ENCODE assay signal across 18 mouse cellular contexts in the genomic region with DNA sequence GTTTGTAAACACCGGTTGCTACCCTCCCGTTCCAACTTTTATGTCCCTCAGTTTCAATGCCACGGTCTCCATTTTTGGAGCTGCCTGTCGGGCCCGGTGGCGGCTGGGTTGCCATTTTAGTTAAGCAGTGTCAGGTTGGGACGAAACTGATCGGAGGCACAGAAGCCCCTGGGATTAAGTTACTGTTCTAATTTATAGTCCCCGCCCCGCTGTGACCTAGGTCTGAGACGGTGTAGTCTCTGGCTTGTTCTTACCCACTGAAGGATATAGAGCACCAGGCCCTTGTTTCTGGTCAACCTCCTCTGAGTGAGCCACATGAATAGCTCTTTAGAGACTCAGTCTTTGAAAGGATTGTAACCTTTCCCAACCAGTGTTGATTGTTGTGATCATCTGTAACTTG. TPM values are rescaled to one million over a fixed set of nuclear protein-coding genes. Genes with fewer than 3 reads are reported as not detected.
DNase-seq lines count a peak whose midpoint lies in the region; ATAC-seq and TF ChIP-seq lines count a peak whose summit lies in the region.
"Had no signal": no experiment of that assay in that cellular context is flagged by ENCODE, and none has a peak within 500 bp of the region (broad histone marks: within the 10 kb centered on the region; RNA-seq: fewer than 3 reads in every experiment).

No protein-coding gene starts in this region.

- intact Hi-C loops in left cerebral cortex, adult 2 months (cut with DNase I), result no loop called here
- intact Hi-C loops in left cerebral cortex, postnatal 10 days (cut with DNase I), result no loop called here
- intact Hi-C loops in gastrocnemius, postnatal 36 days (cut with DNase I), result no loop called here

- peak; percentile 12 for DNase-seq in adrenal gland, adult 2 months
- no peak for DNase-seq in adrenal gland, postnatal 4 days (ENCODE audit: low spot score in 2 of 2)
- DNase-seq in heart, postnatal 4 days, result no peak
- DNase-seq in left cerebral cortex, adult 2 months (ENCODE audit: extremely low spot score in 1 of 2, low spot score in 2 of 2), result no peak
- no peak for DNase-seq in left cerebral cortex, postnatal 10 days (ENCODE audit: extremely low spot score in 1 of 2, low spot score in 2 of 2)
- DNase-seq in gastrocnemius, postnatal 36 days, result peak; percentile 41 to 47
- DNase-seq: cerebellum, adult 9-10 months; embryo, embryonic 11 days; liver, embryonic 13.5 days; lung, postnatal 10 days; right cerebral cortex, postnatal 4 days; thymus, postnatal 14 days had no signal

- no peak overlapping the region for H3K4me2 ChIP-seq in heart, embryonic 12.5 days
- no peak overlapping the region for H3K4me2 ChIP-seq in midbrain, embryonic 16.5 days (ENCODE audit: low read length)
- H3K4me2 ChIP-seq: liver, embryonic 13.5 days; midbrain, embryonic 12.5 days had no signal

- no peak for ATAC-seq in heart, embryonic 12.5 days (ENCODE audit: insufficient number of reproducible peaks, low FRiP score)
- ATAC-seq in midbrain, embryonic 16.5 days, result no peak
- ATAC-seq: inflammation-experienced regulatory T-cells, adult 6 months; Patski had no signal

- peaks cover 70% of the 10 kb centered on the region for H3K4me1 ChIP-seq in heart, embryonic 12.5 days (replicated peaks)
- H3K4me1 ChIP-seq in midbrain, embryonic 16.5 days (ENCODE audit: control insufficient read depth, insufficient read depth, low read length), result peaks cover 7% of the 10 kb centered on the region; the same call in 1 of the 2 replicates

- no peaks in the 10 kb centered on the region for H3K9me3 ChIP-seq in heart, embryonic 12.5 days (replicated peaks)
- no peaks in the 10 kb centered on the region for H3K9me3 ChIP-seq in midbrain, embryonic 16.5 days (replicated peaks; ENCODE audit: control insufficient read depth, low read length, poor library complexity, severe bottlenecking)
- H3K9me3 ChIP-seq: liver, embryonic 13.5 days; midbrain, embryonic 12.5 days had no signal

- no peak overlapping the region for H3K9ac ChIP-seq in heart, embryonic 12.5 days
- no peak overlapping the region for H3K9ac ChIP-seq in midbrain, embryonic 16.5 days (ENCODE audit: low read depth, low read length)
- H3K9ac ChIP-seq: liver, embryonic 13.5 days; midbrain, embryonic 12.5 days had no signal

- H3K27ac ChIP-seq in heart, embryonic 12.5 days (ENCODE audit: poor library complexity, severe bottlenecking), result 0 out of 2 replicates have a peak overlapping the region, but pooled peaks have one; percentile 0
- H3K27ac ChIP-seq in left cerebral cortex, adult 2 months, result peak overlapping the region; percentile 7; the same call in 1 of the 2 replicates
- no peak overlapping the region for H3K27ac ChIP-seq in midbrain, embryonic 16.5 days (ENCODE audit: low read length)
- H3K27ac ChIP-seq: kidney, postnatal 0 days; liver, embryonic 13.5 days; midbrain, embryonic 12.5 days had no signal

- H3K36me3 ChIP-seq in heart, embryonic 12.5 days, result peaks cover 33% of the 10 kb centered on the region
- H3K36me3 ChIP-seq in midbrain, embryonic 16.5 days (ENCODE audit: control insufficient read depth, insufficient read depth, low read length), result no peaks in the 10 kb centered on the region
- H3K36me3 ChIP-seq: liver, embryonic 13.5 days had no signal

- WGBS in heart, embryonic 12.5 days, result 90% methylated on average over 11 of the region's 11 CpGs
- whole genome bisulfite sequencing in midbrain, embryonic 16.5 days, result 82% methylated on average over 11 of the region's 11 CpGs

- H3K27me3 ChIP-seq in heart, embryonic 12.5 days (replicated peaks), result no peaks in the 10 kb centered on the region
- no peaks in the 10 kb centered on the region for H3K27me3 ChIP-seq in midbrain, embryonic 16.5 days (ENCODE audit: control insufficient read depth, insufficient read depth, low read depth, low read length)
- H3K27me3 ChIP-seq: liver, embryonic 13.5 days; midbrain, embryonic 12.5 days; Patski had no signal

- no peak overlapping the region for H3K4me3 ChIP-seq in heart, embryonic 12.5 days
- H3K4me3 ChIP-seq in left cerebral cortex, adult 2 months, result 0 out of 2 replicates have a peak overlapping the region, but pooled peaks have one; percentile 9
- H3K4me3 ChIP-seq in midbrain, embryonic 16.5 days (ENCODE audit: low read depth, low read length), result no peak overlapping the region
- H3K4me3 ChIP-seq: liver, embryonic 13.5 days; midbrain, embryonic 12.5 days had no signal

- TF ChIP-seq CTCF in left cerebral cortex, adult 2 months (IDR thresholded peaks at IDR 0.05), result no peak

RNA-seq across cellular contexts. Expression of gene 1700056E22Rik, which starts 6.1 kb away (rescaled TPM):
- 1 to 10 TPM; 1.6 to 3.4 TPM for total RNA-seq in adrenal gland, adult 2 months (2021)
- 7.0 and 13.6 TPM in 2 replicates for polyA plus RNA-seq in adrenal gland, adult 2 months (2012; rRNA removed)
- 1 to 10 TPM; 2.7 to 3.5 TPM for total RNA-seq in adrenal gland, postnatal 4 days (2021)
- polyA plus RNA-seq in heart, embryonic 12.5 days (2016; fragmentation: Nextera tagmentation; extraction: Ambion mirVana), result 3.2 and 3.8 TPM in 2 replicates
- total RNA-seq in heart, postnatal 4 days (2021), result 1 to 10 TPM; 1.8 to 2.6 TPM
- total RNA-seq in left cerebral cortex, adult 2 months (2021), result not detected
- under 1 TPM; 0.36 TPM for total RNA-seq in left cerebral cortex, postnatal 10 days (2021)
- total RNA-seq in gastrocnemius, postnatal 36 days (2021), result under 1 TPM; 0.67 to 0.82 TPM
- 0.70 and 1.0 TPM in 2 replicates for polyA plus RNA-seq in midbrain, embryonic 16.5 days (2015; fragmentation: Nextera tagmentation; extraction: Ambion mirVana)

RNA-seq across cellular contexts. Expression of gene Dusp10, which starts 27.1 kb away (rescaled TPM):
- 10 to 100 TPM; 15.8 to 24.2 TPM for total RNA-seq in adrenal gland, adult 2 months (2021)
- 17.8 and 33.3 TPM in 2 replicates for polyA plus RNA-seq in adrenal gland, adult 2 months (2012; rRNA removed)
- total RNA-seq in adrenal gland, postnatal 4 days (2021), result 10 to 100 TPM; 13.1 to 13.2 TPM
- polyA plus RNA-seq in heart, embryonic 12.5 days (2016; fragmentation: Nextera tagmentation; extraction: Ambion mirVana), result 13.0 and 14.9 TPM in 2 replicates
- 10 to 100 TPM; 11.3 to 13.8 TPM for total RNA-seq in heart, postnatal 4 days (2021)
- 1 to 10 TPM; 6.1 to 6.8 TPM for total RNA-seq in left cerebral cortex, adult 2 months (2021)
- 1 to 10 TPM; 5.2 to 5.3 TPM for total RNA-seq in left cerebral cortex, postnatal 10 days (2021)
- 10 to 100 TPM; 27.3 to 47.1 TPM for total RNA-seq in gastrocnemius, postnatal 36 days (2021)
- 4.9 and 5.2 TPM in 2 replicates for polyA plus RNA-seq in midbrain, embryonic 16.5 days (2015; fragmentation: Nextera tagmentation; extraction: Ambion mirVana)

Comparison
In these comparisons a context has a peak if more than half of its experiments do, and no peak if none do; other contexts are left out.
1. DNase-seq: peak in adrenal gland, adult 2 months (single experiment) and gastrocnemius, postnatal 36 days (2 of 2); none in adrenal gland, postnatal 4 days (0 of 2), heart, postnatal 4 days (single experiment), left cerebral cortex, adult 2 months (0 of 2) and left cerebral cortex, postnatal 10 days (0 of 2).